Mouse (Mus musculus) megakaryocyte, adult 5-6 weeks (primary cell): ENCODE results near the gene Prss12. TPM values are rescaled to one million over a fixed set of nuclear protein-coding genes. Genes with fewer than 3 reads are reported as not detected.

Source experiments
- ATAC-seq: 2 replicates; pipeline ENCODE4 v1.8.0; 2016; ENCODE audit warnings: mild to moderate bottlenecking, inconsistent platforms; ENCODE audit not compliant: poor library complexity, severe bottlenecking
- total RNA-seq, 2 experiments: library from RNA; stranded (forward) in 1 of 2; stranded (reverse) in 1 of 2; fragments of 153-499, 151-499 nt in 1 of 2; fragments of 221-1000, 200-1000 nt in 1 of 2; gene quantifications; 2 replicates each; pipeline versions ENCODE4 v1.2.3 to v1.2.4; 2015 to 2017

The Prss12 gene
- total RNA-seq, 2 experiments from 2014 or later: 0.26 TPM; not detected in 1

DNA sequence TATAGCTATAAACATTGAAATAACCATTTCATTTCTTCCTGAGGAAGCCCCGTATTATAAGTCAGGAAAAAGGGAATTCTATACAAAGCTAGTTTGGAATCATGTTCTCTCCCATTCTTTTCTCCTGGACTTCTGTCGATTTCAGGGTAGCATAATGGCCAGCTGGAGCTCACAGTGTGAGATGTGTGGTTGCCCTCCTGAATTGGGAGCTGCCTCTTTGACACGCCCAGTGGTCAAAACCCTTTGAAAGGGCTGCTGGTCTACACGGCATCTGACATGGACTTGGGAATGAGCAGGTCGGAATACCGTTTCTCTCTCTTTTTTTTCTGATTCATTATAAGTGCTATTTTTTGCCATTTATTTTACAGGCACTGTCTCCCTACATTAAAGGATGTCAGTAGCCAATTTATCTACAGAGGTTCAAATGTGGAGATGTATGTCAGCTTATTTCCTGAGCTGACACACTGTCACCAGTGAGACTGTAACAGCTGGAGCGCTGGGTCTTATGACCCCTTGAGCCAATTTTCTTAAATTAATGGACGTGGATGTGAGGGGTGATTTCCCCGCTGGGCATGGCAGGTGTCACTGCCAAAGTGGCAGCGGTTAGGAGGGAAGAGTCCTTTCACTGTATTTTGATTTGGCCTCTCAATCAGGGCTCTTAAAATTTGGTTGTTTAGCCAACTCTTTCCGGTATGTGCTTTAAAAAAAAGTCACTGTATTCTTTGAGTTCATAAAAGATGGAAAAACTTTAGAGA lies 79.8 kb downstream of the Prss12 start:
- ATAC-seq: no peak

DNA sequence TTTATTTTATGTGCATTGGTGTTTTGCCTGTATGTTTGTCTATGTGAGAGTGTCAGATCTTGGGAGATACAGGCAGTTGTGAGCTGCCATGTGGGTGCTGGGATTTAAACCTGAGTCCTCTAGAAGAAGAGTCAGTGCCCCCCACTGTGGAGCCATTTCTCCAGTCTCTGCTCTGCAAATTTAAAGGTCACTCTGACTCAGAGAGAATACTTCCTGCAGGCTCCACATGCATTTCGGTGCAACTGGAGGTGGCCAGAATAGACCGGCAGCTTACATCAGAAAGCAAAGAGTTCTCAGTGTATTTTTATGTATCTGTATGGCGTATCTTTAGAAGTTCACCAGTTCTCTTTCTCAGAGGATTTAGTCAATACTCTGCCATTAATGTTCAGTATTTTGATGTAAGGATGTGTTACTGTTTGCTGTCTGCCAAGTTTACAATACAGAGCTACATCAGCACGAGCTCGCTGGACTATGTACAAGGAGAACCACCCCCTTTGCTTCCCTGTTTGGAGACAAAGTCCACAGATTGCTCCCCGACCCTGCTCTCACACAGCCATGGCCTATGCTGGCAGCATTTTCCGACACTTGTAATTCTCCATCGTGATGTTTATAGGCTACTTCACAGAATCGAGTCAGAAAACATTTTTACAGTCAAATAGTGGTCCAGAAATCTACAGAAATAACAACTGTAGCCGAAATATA lies 81.2 kb downstream of the Prss12 start:
- no peak for ATAC-seq

DNA sequence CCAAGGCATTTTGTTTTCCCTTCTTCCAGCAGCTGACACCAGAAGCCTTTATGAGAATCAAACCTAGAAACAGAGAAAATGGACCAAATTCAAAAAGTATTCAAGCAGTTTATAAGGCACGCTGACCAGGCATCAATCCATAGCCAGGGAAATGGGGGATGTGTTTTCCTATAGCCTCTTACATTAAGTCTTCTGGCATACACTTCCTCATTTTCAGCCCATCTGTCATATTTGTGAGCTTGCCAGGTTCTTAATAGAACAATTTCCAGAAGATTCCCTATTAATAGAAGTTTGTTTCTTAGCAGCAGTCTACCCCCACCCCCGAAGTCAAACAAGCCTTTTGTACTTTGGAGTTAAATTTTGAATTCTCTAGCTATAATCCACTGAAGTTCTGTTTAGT lies 84.4 kb downstream of the Prss12 start:
- no peak for ATAC-seq

DNA sequence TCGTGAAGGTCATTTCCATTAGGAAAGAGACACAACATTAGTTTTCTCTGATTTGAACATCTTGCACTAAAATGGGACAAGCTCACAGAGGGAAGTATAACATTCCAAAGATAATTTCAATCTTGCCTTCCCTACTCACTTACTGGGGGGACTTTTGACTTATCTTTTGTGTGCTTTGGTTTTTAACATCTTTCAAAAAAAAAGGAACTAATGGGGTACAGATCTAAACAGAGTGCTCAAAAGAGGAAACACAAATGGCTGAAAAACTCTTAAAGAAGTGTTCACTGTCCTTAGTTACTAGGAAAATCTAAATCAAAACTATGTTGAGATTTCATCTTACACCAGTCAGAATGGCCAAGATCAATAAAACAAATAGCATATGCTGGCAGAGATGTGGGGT lies 90.6 kb downstream of the Prss12 start:
- no peak for ATAC-seq

DNA sequence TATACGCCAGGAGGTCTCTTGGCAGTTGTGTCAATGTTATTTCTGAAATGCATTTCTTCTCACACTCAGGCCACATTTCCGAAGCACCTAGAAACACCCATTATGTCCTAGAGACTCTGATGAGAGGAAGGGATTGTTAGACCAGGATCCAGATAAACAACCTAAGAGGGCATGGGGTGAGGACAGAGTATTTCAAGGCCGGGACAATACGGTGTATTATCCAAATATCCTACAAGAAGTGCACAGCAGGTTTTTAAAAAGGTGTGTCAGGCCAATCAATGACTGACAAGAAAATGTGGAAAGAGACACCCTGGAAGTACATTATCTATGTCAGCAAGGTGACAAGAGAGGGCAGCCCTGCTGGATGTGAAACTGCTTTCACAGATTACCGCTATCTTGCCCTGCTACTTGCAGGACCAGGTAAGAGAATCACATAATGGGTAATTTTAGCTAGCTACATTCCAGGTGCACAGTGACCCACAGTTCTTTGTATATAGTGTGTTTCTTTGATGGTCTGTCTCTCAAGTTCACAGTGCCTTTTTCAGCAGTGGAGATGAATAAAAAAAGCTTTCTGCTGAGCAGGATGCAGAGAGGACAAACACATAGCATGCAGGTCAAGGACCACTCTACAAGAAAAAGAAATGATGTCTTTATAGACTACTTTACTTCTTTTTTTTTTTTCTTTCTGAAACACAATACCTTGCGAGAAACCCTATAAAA lies 97.0 kb downstream of the Prss12 start:
- ATAC-seq: no peak

DNA sequence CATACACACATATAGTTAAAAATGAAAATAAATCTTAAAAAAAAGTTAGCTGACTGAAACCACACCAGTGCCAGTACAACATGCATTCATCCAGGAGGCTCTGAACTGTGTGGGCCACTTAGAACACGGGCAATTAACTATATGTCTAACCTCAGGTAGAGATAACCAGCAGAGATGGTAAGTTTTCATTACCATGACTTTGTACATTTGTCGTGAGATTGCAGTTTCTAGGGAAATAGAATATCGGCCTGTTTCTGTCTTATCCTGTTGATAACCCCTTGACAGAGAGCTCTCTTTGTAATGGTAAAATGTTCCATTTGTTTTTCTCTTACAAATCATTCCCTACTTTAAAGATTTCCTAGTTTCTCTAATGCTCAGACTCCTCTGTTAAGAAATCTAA lies 103.8 kb downstream of the Prss12 start:
- ATAC-seq: no peak

DNA sequence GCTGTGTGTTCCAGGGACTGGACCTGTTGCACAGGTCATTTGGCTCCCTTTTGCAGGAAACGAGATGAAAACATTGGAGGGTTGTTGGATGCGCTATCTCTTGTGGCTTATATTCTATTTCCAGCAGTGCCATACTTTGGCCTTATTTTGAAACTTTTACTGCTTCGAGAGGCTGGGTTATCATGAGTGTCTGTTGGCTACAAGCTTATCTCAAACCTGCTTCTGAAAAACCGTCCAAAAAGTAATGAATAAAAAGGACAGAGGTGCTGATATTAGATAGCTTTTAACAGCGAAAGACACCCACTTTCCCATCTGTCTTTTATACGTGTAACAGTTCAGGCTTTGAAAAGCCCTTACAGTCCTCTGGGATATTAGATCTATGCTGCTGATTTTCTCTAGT lies 107.2 kb downstream of the Prss12 start:
- no peak for ATAC-seq

DNA sequence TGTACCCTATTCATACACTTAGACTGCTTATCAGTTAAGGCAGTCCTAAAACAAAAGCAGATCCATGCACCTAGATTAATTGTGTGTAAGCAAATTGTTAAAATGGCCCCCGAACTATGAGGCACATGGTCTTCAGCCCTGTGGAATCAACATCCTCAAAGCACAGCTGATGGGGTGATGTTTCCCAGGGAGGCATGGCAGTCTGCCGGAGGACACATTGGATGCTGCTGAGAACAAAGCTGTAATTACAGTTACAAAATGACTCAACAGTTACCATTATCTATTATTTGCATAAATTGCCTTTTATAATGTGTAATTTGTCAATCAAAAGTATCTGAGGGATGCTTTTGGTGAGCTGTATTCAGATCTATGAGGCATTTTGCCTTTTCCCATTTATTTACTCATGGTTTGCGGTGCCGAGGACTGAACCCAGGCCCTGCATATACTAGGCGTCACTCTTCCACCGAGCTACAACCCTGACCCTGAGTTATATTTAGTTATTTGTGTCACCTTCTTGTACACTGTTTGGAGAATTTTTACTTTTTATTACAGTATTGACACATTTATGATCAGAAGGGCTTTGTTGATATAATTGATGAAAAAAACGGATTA lies 108.6 kb downstream of the Prss12 start:
- no peak for ATAC-seq

Other genes starting within 250 kb of the Prss12 start
- gene Synpo2, start 210.8 kb upstream of the Prss12 start, total RNA-seq (2015): 0.04 and 0.05 TPM in 2 replicates
- gene Synpo2, start 210.8 kb upstream of the Prss12 start, total RNA-seq (2017): 0.04 and 0.08 TPM in 2 replicates
- 31.3 and 33.9 TPM in 2 replicates for gene Sec24d, start 179.5 kb upstream of the Prss12 start, total RNA-seq (2015)
- 25.0 and 30.4 TPM in 2 replicates for gene Sec24d, start 179.5 kb upstream of the Prss12 start, total RNA-seq (2017)
- 13.0 and 17.3 TPM in 2 replicates for gene Mettl14, start 60.8 kb upstream of the Prss12 start, total RNA-seq (2015)
- 14.7 and 20.0 TPM in 2 replicates for gene Mettl14, start 60.8 kb upstream of the Prss12 start, total RNA-seq (2017)
- gene Ndst3, start 243.9 kb downstream of the Prss12 start, total RNA-seq (2015): not detected in 2 replicates
- gene Ndst3, start 243.9 kb downstream of the Prss12 start, total RNA-seq (2017): 0.04 and 0.28 TPM in 2 replicates